Mouse (Mus musculus): ENCODE results near the gene Gpn2. TPM values are rescaled to one million over a fixed set of nuclear protein-coding genes. Genes with fewer than 3 reads are reported as not detected.

The Gpn2 gene
- polyA plus RNA-seq, 1 experiment: 22.2 TPM

- H3K9me3 ChIP-seq (replicated peaks; ENCODE audit: control insufficient read depth, insufficient read depth, low read length, poor library complexity, severe bottlenecking): no peaks in the 10 kb centered on the region
- H3K4me1 ChIP-seq (ENCODE audit: control insufficient read depth, insufficient read depth, low read length): peaks cover 25% of the 10 kb centered on the region
- TF ChIP-seq EP300 (IDR thresholded peaks at IDR 0.05; ENCODE audit: insufficient read depth, low read depth, low read length): peak; percentile 75; the same call in 1 of the 2 replicates
- no peak for TF ChIP-seq POLR2A (IDR thresholded peaks at IDR 0.05; ENCODE audit: insufficient read depth, low read length)
- no peaks in the 10 kb centered on the region for H3K27me3 ChIP-seq (ENCODE audit: control insufficient read depth, insufficient read depth, low read length, poor library complexity, severe bottlenecking)
- H3K4me3 ChIP-seq (ENCODE audit: low read depth, low read length): no peak overlapping the region
- peak overlapping the region; percentile 84 for H3K27ac ChIP-seq (ENCODE audit: insufficient read depth, low read length)
- H3K9ac ChIP-seq (ENCODE audit: low read depth, poor library complexity, severe bottlenecking): no peak overlapping the region
- H3K36me3 ChIP-seq (ENCODE audit: control insufficient read depth, insufficient read depth, low read length, poor library complexity, severe bottlenecking): no peaks in the 10 kb centered on the region
These were observed 20.0 kb downstream of the Gpn2 start for GRCm38 (mm10) chr4:133604175-133604574.

DNA sequence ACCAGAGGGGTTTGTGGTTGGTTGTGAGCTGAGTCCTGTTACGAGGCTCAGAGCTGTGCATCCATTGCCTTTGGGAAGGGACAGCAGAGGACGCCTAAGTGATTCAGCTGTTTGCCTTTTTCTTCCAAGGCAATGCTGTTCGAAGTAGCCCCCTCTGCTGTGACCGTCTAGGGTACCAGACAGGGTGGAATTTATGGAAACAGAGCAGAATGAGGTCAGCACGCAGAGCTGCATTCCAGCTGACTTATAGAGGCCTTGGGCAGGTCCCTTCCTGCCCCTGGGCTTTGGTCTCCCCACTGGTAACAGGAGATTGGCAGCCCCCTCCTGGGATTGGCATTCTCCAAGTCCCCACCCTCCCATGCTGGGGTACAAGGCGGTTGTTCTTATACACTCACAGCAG, 20.7 kb downstream of the Gpn2 start:
- Histone ChIP-seq H3K36me3 (ENCODE audit: control insufficient read depth, insufficient read depth, low read length, poor library complexity, severe bottlenecking) (no peaks in the 10 kb centered on the region), H3K27ac (ENCODE audit: insufficient read depth, low read length) (peak overlapping the region; percentile 91)
- peak; percentile 84 for TF ChIP-seq EP300 (IDR thresholded peaks at IDR 0.05; ENCODE audit: insufficient read depth, low read depth, low read length)
- no peak for TF ChIP-seq CTCF (IDR thresholded peaks at IDR 0.05; ENCODE audit: low read depth, low read length)
- TF ChIP-seq POLR2A (IDR thresholded peaks at IDR 0.05; ENCODE audit: insufficient read depth, low read length): no peak

GRCm38 (mm10) chr4:133605330-133605729, 21.2 kb downstream of the Gpn2 start:
- Histone ChIP-seq H3K36me3 (ENCODE audit: control insufficient read depth, insufficient read depth, low read length, poor library complexity, severe bottlenecking) (no peaks in the 10 kb centered on the region), H3K9me3 (replicated peaks; ENCODE audit: control insufficient read depth, insufficient read depth, low read length, poor library complexity, severe bottlenecking) (no peaks in the 10 kb centered on the region), H3K4me1 (ENCODE audit: control insufficient read depth, insufficient read depth, low read length) (peaks cover 25% of the 10 kb centered on the region), H3K4me3 (ENCODE audit: low read depth, low read length) (no peak overlapping the region), H3K27ac (ENCODE audit: insufficient read depth, low read length) (peak overlapping the region; percentile 91), H3K27me3 (ENCODE audit: control insufficient read depth, insufficient read depth, low read length, poor library complexity, severe bottlenecking) (no peaks in the 10 kb centered on the region), H3K9ac (ENCODE audit: low read depth, poor library complexity, severe bottlenecking) (peak overlapping the region; percentile 52)
- TF ChIP-seq CTCF (IDR thresholded peaks at IDR 0.05; ENCODE audit: low read depth, low read length): no peak
- TF ChIP-seq EP300 (IDR thresholded peaks at IDR 0.05; ENCODE audit: insufficient read depth, low read depth, low read length): peak; percentile 88
- no peak for TF ChIP-seq POLR2A (IDR thresholded peaks at IDR 0.05; ENCODE audit: insufficient read depth, low read length)

More for the DNA sequence above, 20.7 kb downstream of the Gpn2 start:
- Histone ChIP-seq H3K9me3 (replicated peaks; ENCODE audit: control insufficient read depth, insufficient read depth, low read length, poor library complexity, severe bottlenecking) (no peaks in the 10 kb centered on the region), H3K4me1 (ENCODE audit: control insufficient read depth, insufficient read depth, low read length) (peaks cover 25% of the 10 kb centered on the region), H3K9ac (ENCODE audit: low read depth, poor library complexity, severe bottlenecking) (no peak overlapping the region), H3K4me3 (ENCODE audit: low read depth, low read length) (no peak overlapping the region), H3K27me3 (ENCODE audit: control insufficient read depth, insufficient read depth, low read length, poor library complexity, severe bottlenecking) (no peaks in the 10 kb centered on the region)

- Histone ChIP-seq H3K9ac (ENCODE audit: low read depth, poor library complexity, severe bottlenecking) (peak overlapping the region; percentile 52; the same call in 1 of the 2 replicates), H3K4me3 (ENCODE audit: low read depth, low read length) (no peak overlapping the region), H3K36me3 (ENCODE audit: control insufficient read depth, insufficient read depth, low read length, poor library complexity, severe bottlenecking) (no peaks in the 10 kb centered on the region), H3K27ac (ENCODE audit: insufficient read depth, low read length) (peak overlapping the region; percentile 52), H3K27me3 (ENCODE audit: control insufficient read depth, insufficient read depth, low read length, poor library complexity, severe bottlenecking) (no peaks in the 10 kb centered on the region), H3K9me3 (replicated peaks; ENCODE audit: control insufficient read depth, insufficient read depth, low read length, poor library complexity, severe bottlenecking) (peaks cover 4% of the 10 kb centered on the region; the same call in 1 of the 2 replicates), H3K4me1 (ENCODE audit: control insufficient read depth, insufficient read depth, low read length) (peaks cover 23% of the 10 kb centered on the region)
- TF ChIP-seq POLR2A (IDR thresholded peaks at IDR 0.05; ENCODE audit: insufficient read depth, low read length) (no peak), EP300 (IDR thresholded peaks at IDR 0.05; ENCODE audit: insufficient read depth, low read depth, low read length) (peak; percentile 95)
These were observed 23.1 kb downstream of the Gpn2 start for GRCm38 (mm10) chr4:133607284-133607683.

DNA sequence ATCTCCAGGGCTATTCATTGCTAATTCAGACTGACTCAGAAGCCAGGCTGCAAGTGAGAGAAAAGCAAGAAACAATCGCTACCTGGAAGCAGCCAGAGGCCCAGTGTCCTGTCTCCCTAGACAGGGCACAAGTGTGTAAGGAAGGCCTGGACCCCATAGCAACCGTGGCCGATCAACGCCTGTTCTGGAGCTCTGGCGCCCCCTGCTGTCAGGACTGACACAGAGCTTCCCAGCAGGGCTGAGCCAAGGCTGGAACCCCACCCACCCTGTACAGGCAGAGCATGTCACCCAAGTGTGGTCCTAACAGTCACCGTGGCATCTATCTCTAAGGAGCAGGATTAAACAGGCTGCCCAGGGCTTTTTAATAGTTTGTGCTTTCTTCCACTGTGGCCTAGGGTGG, 25.6 kb downstream of the Gpn2 start:
- H3K9me3 ChIP-seq (replicated peaks; ENCODE audit: control insufficient read depth, insufficient read depth, low read length, poor library complexity, severe bottlenecking): peaks cover 4% of the 10 kb centered on the region; the same call in 1 of the 2 replicates
- no peak overlapping the region for H3K27ac ChIP-seq (ENCODE audit: insufficient read depth, low read length)
- H3K36me3 ChIP-seq (ENCODE audit: control insufficient read depth, insufficient read depth, low read length, poor library complexity, severe bottlenecking): peaks cover 6% of the 10 kb centered on the region; the same call in 1 of the 2 replicates
- H3K4me1 ChIP-seq (ENCODE audit: control insufficient read depth, insufficient read depth, low read length): peaks cover 15% of the 10 kb centered on the region
- H3K4me3 ChIP-seq (ENCODE audit: low read depth, low read length): no peak overlapping the region
- H3K9ac ChIP-seq (ENCODE audit: low read depth, poor library complexity, severe bottlenecking): no peak overlapping the region
- H3K27me3 ChIP-seq (ENCODE audit: control insufficient read depth, insufficient read depth, low read length, poor library complexity, severe bottlenecking): no peaks in the 10 kb centered on the region
- TF ChIP-seq EP300 (IDR thresholded peaks at IDR 0.05; ENCODE audit: insufficient read depth, low read depth, low read length): no peak
- TF ChIP-seq CTCF (IDR thresholded peaks at IDR 0.05; ENCODE audit: low read depth, low read length): peak; percentile 99

- H3K27me3 ChIP-seq (ENCODE audit: control insufficient read depth, insufficient read depth, low read length, poor library complexity, severe bottlenecking): no peaks in the 10 kb centered on the region
- peaks cover 4% of the 10 kb centered on the region; the same call in 1 of the 2 replicates for H3K9me3 ChIP-seq (replicated peaks; ENCODE audit: control insufficient read depth, insufficient read depth, low read length, poor library complexity, severe bottlenecking)
- TF ChIP-seq CTCF (IDR thresholded peaks at IDR 0.05; ENCODE audit: low read depth, low read length) (no peak), POLR2A (IDR thresholded peaks at IDR 0.05; ENCODE audit: insufficient read depth, low read length) (no peak), EP300 (IDR thresholded peaks at IDR 0.05; ENCODE audit: insufficient read depth, low read depth, low read length) (no peak)
- no peak overlapping the region for H3K4me3 ChIP-seq (ENCODE audit: low read depth, low read length)
- H3K9ac ChIP-seq (ENCODE audit: low read depth, poor library complexity, severe bottlenecking): no peak overlapping the region
- peaks cover 6% of the 10 kb centered on the region; the same call in 1 of the 2 replicates for H3K36me3 ChIP-seq (ENCODE audit: control insufficient read depth, insufficient read depth, low read length, poor library complexity, severe bottlenecking)
- peaks cover 2% of the 10 kb centered on the region for H3K4me1 ChIP-seq (ENCODE audit: control insufficient read depth, insufficient read depth, low read length)
- no peak overlapping the region for H3K27ac ChIP-seq (ENCODE audit: insufficient read depth, low read length)
These were observed 27.7 kb downstream of the Gpn2 start for GRCm38 (mm10) chr4:133611815-133612214.

All from ES-Bruce4 (cell line).